Mouse (Mus musculus): ENCODE data around the gene Tex36.

Tex36 gene

GRCm38 (mm10) chr7:133591750-133592149 is 10.2 kb downstream of the Tex36 start:
- DNase-seq (ENCODE audit: low spot score): no peak

GRCm38 (mm10) chr7:133583216-133583615 is 18.7 kb downstream of the Tex36 start:
- DNase-seq (ENCODE audit: low spot score): no peak

DNA sequence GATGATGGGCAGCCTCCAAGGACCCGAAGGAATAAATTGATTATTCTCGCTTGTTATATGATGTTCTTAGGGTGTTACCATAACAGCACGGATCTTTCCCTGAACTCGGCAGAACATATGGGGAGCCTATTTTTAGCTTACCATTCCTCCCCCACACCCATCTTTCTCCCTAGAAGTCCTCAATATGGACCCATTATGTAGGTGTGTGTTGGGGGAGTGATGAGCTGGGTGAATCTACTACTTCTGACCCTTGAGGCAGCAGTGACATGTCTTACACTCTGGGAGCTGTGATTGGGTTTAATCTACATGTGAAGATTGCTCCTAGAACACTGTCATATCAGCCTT is 21.7 kb downstream of the Tex36 start:
- DNase-seq (ENCODE audit: low spot score): no peak

- DNase-seq (ENCODE audit: low spot score): peak; percentile 21
These were observed 22.3 kb downstream of the Tex36 start for GRCm38 (mm10) chr7:133579491-133580295.

DNA sequence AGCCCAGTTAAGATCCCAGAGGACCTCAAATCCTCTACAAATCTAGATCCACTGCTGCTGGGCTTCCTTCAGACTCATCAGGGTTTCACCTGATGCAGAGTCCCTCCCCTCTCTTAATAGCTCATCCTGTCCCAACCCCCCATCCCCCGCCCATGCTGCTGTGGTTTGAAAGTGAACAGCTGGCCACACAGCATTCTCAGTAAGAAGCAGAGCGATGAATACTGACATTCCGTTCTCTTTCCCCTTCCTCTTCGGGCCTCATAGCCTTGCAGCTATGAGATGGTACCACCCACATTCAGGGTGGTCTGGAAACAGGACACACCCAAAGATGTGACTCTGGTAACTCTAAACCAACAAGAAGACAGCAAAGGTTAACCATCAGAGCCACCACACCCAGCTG is 25.1 kb downstream of the Tex36 start:
- DNase-seq (ENCODE audit: low spot score): no peak

DNA sequence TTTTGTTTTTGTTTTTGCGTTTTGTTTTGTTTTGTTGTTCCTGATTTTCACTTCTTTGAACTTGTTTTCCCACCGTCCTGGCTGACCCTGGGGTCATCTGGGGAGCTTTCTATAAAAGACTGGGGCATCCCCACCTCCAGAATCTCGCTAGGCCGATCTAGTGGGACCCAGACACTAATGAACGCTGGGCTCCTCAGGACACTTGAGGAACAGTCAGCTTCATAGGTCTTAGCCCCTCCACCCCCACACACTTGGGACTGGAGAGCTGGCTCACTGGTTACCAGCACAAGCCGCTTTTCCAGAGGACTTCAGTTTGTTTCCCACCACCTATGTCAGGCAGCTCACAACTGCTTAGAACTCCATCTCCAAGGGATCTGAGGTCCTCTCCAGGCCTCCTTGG is 25.7 kb downstream of the Tex36 start:
- DNase-seq (ENCODE audit: low spot score): no peak

DNA sequence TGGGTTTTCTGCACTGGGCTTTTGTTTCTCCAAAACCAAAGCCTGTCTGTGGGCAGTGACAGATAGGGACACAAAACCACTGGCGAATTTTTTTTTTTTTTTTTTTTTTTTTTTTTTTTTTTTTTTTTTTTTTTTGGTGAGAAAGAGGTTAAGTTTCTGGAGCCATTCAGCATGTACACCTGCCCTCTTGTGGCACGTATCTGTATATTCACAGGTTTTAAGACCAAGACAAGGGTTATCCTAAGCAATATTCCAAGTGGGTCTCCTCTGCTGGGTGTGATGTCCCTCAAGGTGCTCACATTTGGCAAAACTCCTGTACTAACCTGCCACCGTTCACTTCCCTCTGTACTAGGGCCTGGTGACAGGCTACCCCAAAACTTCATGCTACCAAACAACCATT is 30.0 kb downstream of the Tex36 start:
- DNase-seq (ENCODE audit: low spot score): peak; percentile 56

DNA sequence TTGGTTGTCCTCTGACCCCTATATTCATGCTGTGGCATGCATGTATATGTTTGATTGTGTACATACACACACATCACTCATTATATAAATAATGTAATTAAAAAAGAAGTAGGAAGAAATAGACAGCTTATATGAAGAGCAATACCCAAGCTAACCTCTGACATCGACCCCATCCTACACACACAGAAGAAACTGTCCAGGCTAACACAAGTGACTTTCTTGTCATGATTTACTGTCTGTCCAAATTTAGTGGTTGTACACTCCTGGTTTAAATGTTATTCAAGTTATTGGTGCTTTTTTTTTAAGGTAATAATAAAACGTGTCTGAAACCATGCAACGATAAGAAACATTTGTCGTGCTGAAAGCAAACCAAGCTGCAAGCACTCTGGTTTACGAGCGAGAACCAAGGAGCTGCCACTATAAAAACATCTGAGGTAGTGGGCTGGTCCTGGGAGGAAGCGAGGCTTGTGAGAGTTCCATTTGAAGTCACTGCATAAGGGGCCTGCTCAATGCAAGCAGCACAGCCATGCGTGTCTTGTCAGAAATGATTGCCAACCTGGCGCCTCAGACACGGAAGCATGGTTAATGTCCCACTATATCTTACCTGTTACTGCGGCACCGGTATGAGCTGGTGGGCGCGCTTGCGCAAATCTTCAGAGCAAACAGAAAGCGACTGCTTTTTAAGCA is 32.6 kb downstream of the Tex36 start:
- DNase-seq (ENCODE audit: low spot score): no peak

GRCm38 (mm10) chr7:133564600-133564999 is 37.4 kb downstream of the Tex36 start:
- DNase-seq (ENCODE audit: low spot score): no peak

DNA sequence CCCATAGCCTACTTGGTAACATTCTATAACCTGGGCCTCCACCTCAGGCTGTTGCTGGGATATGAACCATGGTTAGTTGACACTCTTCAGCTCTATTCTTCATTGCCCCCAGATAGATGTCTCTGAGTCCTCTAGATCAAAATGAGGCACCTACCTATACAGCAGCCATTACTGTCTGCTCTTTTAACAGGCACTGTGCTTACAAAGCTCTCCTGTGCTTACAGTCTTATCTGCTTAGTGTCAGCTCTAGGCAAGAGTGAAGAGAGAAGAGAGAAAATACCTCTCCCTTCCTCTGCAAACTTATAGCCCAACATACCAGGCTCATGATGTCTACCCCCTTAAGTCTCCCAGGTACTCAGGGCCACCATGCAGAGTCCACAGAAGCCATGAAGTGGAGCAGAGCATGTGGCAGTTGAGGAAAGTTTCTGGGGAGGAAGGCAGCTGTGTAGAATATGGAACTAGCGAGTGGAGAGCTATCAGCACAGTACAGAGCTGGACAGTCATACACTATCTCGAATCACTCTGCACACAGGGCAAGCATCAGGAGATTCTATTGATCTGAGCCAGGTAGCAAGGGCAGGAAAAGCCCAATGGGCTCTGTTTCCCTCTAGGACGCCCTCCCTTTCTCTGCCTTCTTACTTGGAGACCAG is 38.7 kb downstream of the Tex36 start:
- DNase-seq (ENCODE audit: low spot score): no peak

GRCm38 (mm10) chr7:133555786-133556492 is 46.0 kb downstream of the Tex36 start:
- DNase-seq (ENCODE audit: low spot score): no peak

DNA sequence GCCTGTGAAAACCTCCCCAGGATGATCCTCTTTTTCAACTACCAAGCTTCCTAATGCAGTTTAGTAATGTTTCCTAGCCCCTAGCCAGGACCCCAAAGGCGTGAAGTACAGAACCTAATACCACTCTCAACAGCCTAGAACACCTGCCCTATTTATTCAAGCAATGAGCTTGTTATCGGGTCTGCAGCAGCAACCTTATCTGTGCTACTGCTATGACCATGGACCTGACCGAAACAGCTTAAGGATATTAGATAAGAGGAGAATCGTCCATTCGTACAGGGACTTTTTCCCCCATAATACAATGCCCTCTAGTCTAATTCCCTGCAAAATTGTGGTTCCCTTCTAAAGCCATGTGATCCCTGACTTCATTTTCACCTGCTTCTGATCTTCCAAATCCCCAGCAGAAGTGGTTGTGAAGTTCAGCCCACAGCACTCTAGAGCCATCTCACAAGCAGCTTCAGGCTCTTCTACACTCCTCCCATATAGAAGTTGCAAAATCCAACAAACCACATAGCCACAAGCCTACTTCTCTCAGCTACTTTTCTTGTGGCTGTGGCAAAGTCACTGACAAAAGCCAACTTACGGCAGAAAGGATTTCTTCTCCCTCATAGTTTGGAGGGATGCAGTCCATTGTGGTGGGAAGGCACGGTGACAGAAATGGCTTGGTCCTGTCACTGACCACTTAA is 49.5 kb downstream of the Tex36 start:
- DNase-seq (ENCODE audit: low spot score): no peak

DNA sequence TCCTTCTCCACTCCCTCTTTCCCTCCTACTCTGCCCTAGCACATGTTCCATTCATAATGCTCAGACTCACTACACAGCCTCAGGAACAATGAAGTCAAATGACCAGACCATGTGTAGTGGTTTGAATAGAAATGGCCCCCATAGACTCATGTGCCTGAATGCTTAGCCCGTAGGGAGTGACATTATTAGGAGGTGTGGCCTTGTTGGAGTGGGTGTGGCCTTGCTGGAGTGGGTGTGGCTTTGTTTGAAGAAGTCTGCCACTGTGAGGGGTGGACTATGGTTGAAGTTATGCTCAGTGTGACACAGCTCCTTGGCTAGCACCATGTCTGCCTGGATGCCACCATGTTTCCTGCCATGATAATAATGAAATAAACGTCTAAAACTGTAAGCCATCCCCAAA is 51.0 kb downstream of the Tex36 start:
- no peak for DNase-seq (ENCODE audit: low spot score)

DNA sequence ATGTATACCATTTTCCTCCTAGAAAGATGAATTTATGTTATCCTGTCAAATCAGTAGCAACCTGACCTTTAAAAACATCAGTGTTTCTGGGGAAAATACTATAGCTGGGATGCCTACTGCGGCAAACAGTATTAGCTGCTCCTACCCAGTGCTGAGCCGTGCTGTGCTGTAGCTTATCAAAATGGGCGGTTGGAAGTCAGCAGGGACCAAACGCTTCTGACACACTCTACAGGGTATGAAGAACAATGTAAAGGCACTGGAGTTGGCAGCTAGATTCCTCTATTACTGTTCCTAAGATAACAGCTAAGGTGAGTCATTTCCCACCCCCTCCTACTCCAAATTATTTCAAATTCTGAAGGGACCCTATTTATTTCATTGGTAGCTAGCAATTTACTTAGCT is 53.5 kb downstream of the Tex36 start:
- no peak for DNase-seq (ENCODE audit: low spot score)

DNA sequence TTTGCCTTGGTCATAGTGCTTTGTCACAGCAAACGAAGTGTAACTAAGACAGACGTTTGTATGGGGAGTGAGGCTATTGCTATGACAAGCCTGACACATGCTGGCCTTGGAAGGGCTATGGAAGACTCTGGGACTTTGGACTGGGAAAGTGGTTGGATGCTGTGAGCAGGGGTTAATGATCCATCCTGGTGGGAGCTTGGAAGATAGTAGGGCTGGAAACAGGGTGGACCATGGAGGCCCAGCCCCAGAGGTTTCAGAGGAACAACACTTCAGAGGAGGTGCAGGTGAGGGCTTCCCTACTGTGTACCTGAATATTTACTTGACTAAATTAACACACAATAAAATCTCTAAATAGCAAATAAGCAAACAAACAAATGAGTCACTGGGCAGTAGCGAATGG is 56.3 kb downstream of the Tex36 start:
- DNase-seq (ENCODE audit: low spot score): no peak

DNA sequence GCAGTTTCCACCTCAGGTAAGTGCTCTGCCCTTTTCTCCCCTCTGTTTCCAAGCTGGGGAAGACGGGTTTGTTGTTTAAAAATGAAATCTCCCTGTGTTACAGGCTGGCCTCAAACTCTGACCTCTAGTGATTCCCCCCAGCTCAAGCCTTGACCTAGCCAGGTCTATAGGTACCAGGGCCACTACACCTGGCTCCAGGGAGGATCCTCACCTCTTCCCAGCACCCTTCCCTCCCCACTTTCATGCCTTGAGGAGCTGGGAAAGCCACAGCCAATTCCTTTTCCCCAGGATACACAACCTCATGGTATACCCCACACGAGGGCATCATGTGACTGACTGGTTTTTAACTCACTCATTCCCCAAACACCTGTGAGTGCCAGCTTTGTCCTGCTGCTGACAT is 57.0 kb downstream of the Tex36 start:
- no peak for DNase-seq (ENCODE audit: low spot score)

DNA sequence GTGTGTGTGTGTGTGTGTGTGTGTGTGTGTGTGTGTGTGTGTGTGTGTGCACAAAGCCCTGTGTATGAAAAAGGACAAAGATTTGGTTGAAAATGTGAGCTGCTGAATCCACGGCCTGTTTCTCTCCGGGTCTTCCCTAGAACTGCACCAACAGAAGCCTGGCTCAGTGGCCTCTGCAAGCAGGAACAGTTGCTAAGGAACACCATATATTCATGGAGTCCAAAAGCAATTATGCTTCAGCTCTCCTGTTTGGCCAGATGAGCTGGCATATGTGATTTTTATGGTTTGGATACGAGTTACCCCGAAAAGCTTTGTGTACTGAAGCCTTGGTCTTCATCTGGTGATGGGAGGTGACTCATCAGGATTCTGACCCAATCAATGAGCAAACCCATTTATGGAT is 58.8 kb downstream of the Tex36 start:
- DNase-seq (ENCODE audit: low spot score): no peak

- no peak for DNase-seq (ENCODE audit: low spot score)
These were observed 64.6 kb downstream of the Tex36 start for GRCm38 (mm10) chr7:133537366-133537765.
